Mouse (Mus musculus): ENCODE results near the gene Parp8. TPM values are rescaled to one million over a fixed set of nuclear protein-coding genes. Genes with fewer than 3 reads are reported as not detected.

Parp8 gene
- total and polyA plus RNA-seq, 3 experiments: 7.9 to 9.5 (median 9.2) TPM

- H3K4me3 ChIP-seq: no peak overlapping the region
- H3K9ac ChIP-seq (ENCODE audit: low read depth, low read length): no peak overlapping the region
- DNase-seq: no peak
- TF ChIP-seq POLR2A (IDR thresholded peaks at IDR 0.05; ENCODE audit: insufficient read depth, low read depth, low read length) (no peak), CTCF (IDR thresholded peaks at IDR 0.05) (no peak), EP300 (IDR thresholded peaks at IDR 0.05; ENCODE audit: insufficient read depth, low read depth, low read length) (no peak)
- H3K4me1 ChIP-seq (ENCODE audit: control insufficient read depth, insufficient read depth, low read length): no peaks in the 10 kb centered on the region
- no peaks in the 10 kb centered on the region for H3K27me3 ChIP-seq (ENCODE audit: control insufficient read depth, insufficient read depth, low read length)
- 93% methylated on average over 5 of the region's 5 CpGs for WGBS
- H3K79me2 ChIP-seq (replicated peaks; ENCODE audit: control insufficient read depth, insufficient read depth, low read length): no peaks in the 10 kb centered on the region
- intact Hi-C loops (cut with DNase I): no loop called here
- H3K36me3 ChIP-seq (ENCODE audit: control insufficient read depth, insufficient read depth, low read length): no peaks in the 10 kb centered on the region; the same call in 1 of the 2 replicates
- no peak overlapping the region for H3K27ac ChIP-seq
Measured at GRCm38 (mm10) chr13:116898395-116898794, 126.9 kb downstream of the Parp8 start.

- WGBS: 100% methylated on average over 1 of the region's 1 CpGs
- DNase-seq: no peak
- intact Hi-C loops (cut with DNase I): no loop called here
Measured at GRCm38 (mm10) chr13:116897711-116898110, 127.6 kb downstream of the Parp8 start.

GRCm38 (mm10) chr13:116884422-116884942, 140.9 kb downstream of the Parp8 start:
- Histone ChIP-seq H3K27me3 (ENCODE audit: control insufficient read depth, insufficient read depth, low read length) (no peaks in the 10 kb centered on the region), H3K9ac (ENCODE audit: low read depth, low read length) (no peak overlapping the region), H3K27ac (no peak overlapping the region), H3K79me2 (replicated peaks; ENCODE audit: control insufficient read depth, insufficient read depth, low read length) (no peaks in the 10 kb centered on the region), H3K4me1 (ENCODE audit: control insufficient read depth, insufficient read depth, low read length) (no peaks in the 10 kb centered on the region), H3K4me3 (no peak overlapping the region), H3K36me3 (ENCODE audit: control insufficient read depth, insufficient read depth, low read length) (no peaks in the 10 kb centered on the region)
- TF ChIP-seq POLR2A (IDR thresholded peaks at IDR 0.05; ENCODE audit: insufficient read depth, low read depth, low read length): no peak
- no peak for TF ChIP-seq EP300 (IDR thresholded peaks at IDR 0.05; ENCODE audit: insufficient read depth, low read depth, low read length)
- no peak for TF ChIP-seq CTCF (IDR thresholded peaks at IDR 0.05)
- WGBS: 71% methylated on average over 9 of the region's 9 CpGs
- DNase-seq: no peak
- intact Hi-C loops (cut with DNase I): no loop called here

More at GRCm38 (mm10) chr13:116897711-116898110, 127.6 kb downstream of the Parp8 start:
- H3K36me3 ChIP-seq (ENCODE audit: control insufficient read depth, insufficient read depth, low read length): no peaks in the 10 kb centered on the region; the same call in 1 of the 2 replicates
- TF ChIP-seq CTCF (IDR thresholded peaks at IDR 0.05) (no peak), EP300 (IDR thresholded peaks at IDR 0.05; ENCODE audit: insufficient read depth, low read depth, low read length) (no peak), POLR2A (IDR thresholded peaks at IDR 0.05; ENCODE audit: insufficient read depth, low read depth, low read length) (no peak)
- H3K27me3 ChIP-seq (ENCODE audit: control insufficient read depth, insufficient read depth, low read length): no peaks in the 10 kb centered on the region
- H3K9ac ChIP-seq (ENCODE audit: low read depth, low read length): no peak overlapping the region
- no peak overlapping the region for H3K27ac ChIP-seq
- no peaks in the 10 kb centered on the region for H3K79me2 ChIP-seq (replicated peaks; ENCODE audit: control insufficient read depth, insufficient read depth, low read length)
- H3K4me3 ChIP-seq: no peak overlapping the region
- no peaks in the 10 kb centered on the region for H3K4me1 ChIP-seq (ENCODE audit: control insufficient read depth, insufficient read depth, low read length)

DNA sequence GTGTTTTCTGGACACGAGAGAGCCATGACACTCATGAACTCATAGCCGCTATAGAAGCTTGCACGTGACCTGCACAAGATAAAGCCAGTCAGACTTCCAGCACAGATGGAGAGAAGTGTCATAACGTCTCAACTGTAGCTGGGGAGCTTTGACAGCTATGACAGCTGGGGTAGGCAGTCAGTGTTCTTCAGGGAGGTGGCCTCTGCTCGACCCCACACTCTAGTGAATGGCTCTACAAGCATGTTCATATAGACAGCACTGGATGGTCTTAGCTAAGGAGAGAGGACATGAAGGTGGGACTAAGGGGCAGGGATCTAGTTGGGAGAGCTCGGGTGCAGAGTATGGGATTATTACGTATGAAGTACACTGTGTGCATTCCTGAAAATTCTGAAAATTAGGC, 143.1 kb downstream of the Parp8 start:
- TF ChIP-seq CTCF (IDR thresholded peaks at IDR 0.05): no peak
- TF ChIP-seq EP300 (IDR thresholded peaks at IDR 0.05; ENCODE audit: insufficient read depth, low read depth, low read length): no peak
- TF ChIP-seq POLR2A (IDR thresholded peaks at IDR 0.05; ENCODE audit: insufficient read depth, low read depth, low read length): no peak
- no peak overlapping the region for H3K9ac ChIP-seq (ENCODE audit: low read depth, low read length)
- H3K4me3 ChIP-seq: no peak overlapping the region
- no peaks in the 10 kb centered on the region for H3K79me2 ChIP-seq (replicated peaks; ENCODE audit: control insufficient read depth, insufficient read depth, low read length)
- WGBS: 64% methylated on average over 7 of the region's 7 CpGs
- H3K27me3 ChIP-seq (ENCODE audit: control insufficient read depth, insufficient read depth, low read length): no peaks in the 10 kb centered on the region
- no peak overlapping the region for H3K27ac ChIP-seq
- no peaks in the 10 kb centered on the region for H3K36me3 ChIP-seq (ENCODE audit: control insufficient read depth, insufficient read depth, low read length)
- DNase-seq: no peak
- H3K4me1 ChIP-seq (ENCODE audit: control insufficient read depth, insufficient read depth, low read length): no peaks in the 10 kb centered on the region
- intact Hi-C loops (cut with DNase I): no loop called here

- H3K9ac ChIP-seq (ENCODE audit: low read depth, low read length): no peak overlapping the region
- TF ChIP-seq CTCF (IDR thresholded peaks at IDR 0.05): no peak
- no peak for TF ChIP-seq POLR2A (IDR thresholded peaks at IDR 0.05; ENCODE audit: insufficient read depth, low read depth, low read length)
- no peak for TF ChIP-seq EP300 (IDR thresholded peaks at IDR 0.05; ENCODE audit: insufficient read depth, low read depth, low read length)
- DNase-seq: no peak
- no peaks in the 10 kb centered on the region for H3K79me2 ChIP-seq (replicated peaks; ENCODE audit: control insufficient read depth, insufficient read depth, low read length)
- no peaks in the 10 kb centered on the region for H3K36me3 ChIP-seq (ENCODE audit: control insufficient read depth, insufficient read depth, low read length)
- intact Hi-C loops (cut with DNase I): no loop called here
- 93% methylated on average over 10 of the region's 10 CpGs for WGBS
- H3K4me3 ChIP-seq: no peak overlapping the region
- no peaks in the 10 kb centered on the region for H3K27me3 ChIP-seq (ENCODE audit: control insufficient read depth, insufficient read depth, low read length)
- H3K4me1 ChIP-seq (ENCODE audit: control insufficient read depth, insufficient read depth, low read length): no peaks in the 10 kb centered on the region
- H3K27ac ChIP-seq: no peak overlapping the region
Measured at GRCm38 (mm10) chr13:116879580-116880192, 145.7 kb downstream of the Parp8 start.

DNA sequence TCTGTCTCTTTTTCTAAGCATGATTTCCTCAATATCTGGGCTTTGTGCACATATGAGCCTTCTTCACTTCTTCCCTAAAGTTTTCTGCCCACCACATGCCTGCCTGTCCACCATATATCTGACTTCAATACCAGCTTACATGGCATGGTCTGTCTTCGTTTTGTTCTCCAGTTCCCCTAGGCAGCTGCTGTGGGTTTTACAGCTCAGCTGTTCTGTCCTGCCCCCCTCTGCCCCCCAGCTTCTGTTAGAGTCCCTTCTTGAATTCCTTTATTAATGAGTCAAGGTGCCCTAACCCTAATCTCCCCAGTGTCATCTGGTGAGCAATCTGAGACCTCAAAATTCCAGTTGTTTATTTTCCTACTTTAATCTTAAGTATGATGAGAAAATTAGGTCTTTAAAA, 155.1 kb downstream of the Parp8 start:
- 86% methylated on average over 1 of the region's 1 CpGs for WGBS
- H3K27ac ChIP-seq: no peak overlapping the region
- DNase-seq: no peak
- H3K4me1 ChIP-seq (ENCODE audit: control insufficient read depth, insufficient read depth, low read length): no peaks in the 10 kb centered on the region
- no peak overlapping the region for H3K9ac ChIP-seq (ENCODE audit: low read depth, low read length)
- no peaks in the 10 kb centered on the region for H3K27me3 ChIP-seq (ENCODE audit: control insufficient read depth, insufficient read depth, low read length)
- no peaks in the 10 kb centered on the region for H3K79me2 ChIP-seq (replicated peaks; ENCODE audit: control insufficient read depth, insufficient read depth, low read length)
- no peak overlapping the region for H3K4me3 ChIP-seq
- H3K36me3 ChIP-seq (ENCODE audit: control insufficient read depth, insufficient read depth, low read length): no peaks in the 10 kb centered on the region; the same call in 1 of the 2 replicates
- no peak for TF ChIP-seq CTCF (IDR thresholded peaks at IDR 0.05)
- TF ChIP-seq POLR2A (IDR thresholded peaks at IDR 0.05; ENCODE audit: insufficient read depth, low read depth, low read length): no peak
- TF ChIP-seq EP300 (IDR thresholded peaks at IDR 0.05; ENCODE audit: insufficient read depth, low read depth, low read length): no peak
- intact Hi-C loops (cut with DNase I): no loop called here

Data from heart, adult 2 months (tissue).